Mouse (Mus musculus): ENCODE measurements around the gene Hist2h2ab. TPM values are rescaled to one million over a fixed set of nuclear protein-coding genes. Genes with fewer than 3 reads are reported as not detected.
"Not testable (repeated sequence)": the region's sequence is repeated elsewhere in the genome, so short reads cannot be mapped to it uniquely, and the experiment has no call there.

The Hist2h2ab gene
- polyA plus RNA-seq, 1 experiment: not detected

DNA sequence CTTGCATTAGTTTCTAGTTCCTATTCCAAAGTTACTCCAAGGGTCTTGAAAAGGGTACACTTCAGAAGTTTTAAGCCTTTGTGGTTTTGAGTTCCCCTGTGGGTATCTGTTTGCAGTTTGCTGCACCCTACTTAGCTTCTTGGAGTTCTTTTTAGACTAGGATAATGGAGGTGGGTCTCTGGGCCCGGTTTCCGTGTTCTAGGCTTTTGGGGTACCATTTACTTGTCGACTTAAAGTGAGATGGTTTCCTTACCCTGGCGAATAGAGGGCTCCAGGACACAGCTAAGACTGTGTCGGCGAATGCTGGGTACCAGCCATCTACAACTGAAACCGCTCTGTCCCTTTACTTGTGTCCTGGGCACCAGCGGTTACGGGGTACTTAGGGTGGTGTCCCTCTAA, 2.0 kb downstream of the Hist2h2ab start:
- H3K27ac ChIP-seq (replicated peaks; ENCODE audit: low read depth, low read length): peak overlapping the region; percentile 83
- peaks cover 6% of the 10 kb centered on the region for H3K4me1 ChIP-seq (ENCODE audit: control insufficient read depth, insufficient read depth, insufficient read length, low read length)
- peak overlapping the region; percentile 69 for H3K4me3 ChIP-seq (ENCODE audit: insufficient read depth, low read depth, low read length)

DNA sequence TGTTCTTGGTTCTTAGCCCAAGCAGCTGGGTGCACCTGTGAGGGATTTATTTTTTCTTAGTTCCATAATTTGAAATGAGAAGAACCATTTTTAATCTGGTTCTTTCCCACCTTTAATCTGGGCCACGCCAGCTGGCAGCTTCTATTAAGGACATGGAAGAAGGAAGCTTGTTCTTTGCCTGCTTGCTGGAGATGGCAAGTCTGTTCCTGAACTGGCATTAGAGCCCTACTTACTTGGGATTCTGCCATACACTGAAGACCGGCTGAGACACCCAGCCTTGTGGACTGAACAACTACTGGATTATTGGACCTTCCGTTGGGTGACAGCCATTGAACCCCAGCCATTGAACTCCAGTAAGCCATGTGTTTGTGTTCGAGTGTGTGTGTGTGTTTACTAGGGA, 3.1 kb downstream of the Hist2h2ab start:
- Histone ChIP-seq H3K27ac (replicated peaks; ENCODE audit: low read depth, low read length) (no peak overlapping the region), H3K4me1 (ENCODE audit: control insufficient read depth, insufficient read depth, insufficient read length, low read length) (peaks cover 6% of the 10 kb centered on the region), H3K4me3 (ENCODE audit: insufficient read depth, low read depth, low read length) (no peak overlapping the region)

DNA sequence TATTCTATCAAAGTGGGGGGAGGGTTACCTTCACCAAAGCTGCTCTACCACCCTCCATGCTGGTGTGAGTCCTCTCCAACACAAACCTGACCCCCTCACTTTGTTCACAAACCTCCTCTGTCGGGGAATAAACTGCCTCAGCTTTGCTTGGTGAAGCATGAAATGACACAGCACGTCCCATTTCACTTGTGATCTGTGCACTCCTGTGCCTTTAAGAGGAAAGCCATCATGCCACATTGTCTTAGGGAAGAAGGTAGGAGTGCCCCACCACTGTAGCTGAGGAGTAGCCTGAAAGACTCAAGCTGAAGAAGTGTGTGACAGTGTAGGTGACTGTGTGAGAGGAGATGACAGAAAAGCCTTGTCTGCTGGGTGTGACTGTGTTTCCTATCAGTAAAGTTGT, 5.8 kb downstream of the Hist2h2ab start:
- Histone ChIP-seq H3K4me3 (ENCODE audit: insufficient read depth, low read depth, low read length) (no peak overlapping the region), H3K4me1 (ENCODE audit: control insufficient read depth, insufficient read depth, insufficient read length, low read length) (peaks cover 6% of the 10 kb centered on the region), H3K27ac (replicated peaks; ENCODE audit: low read depth, low read length) (no peak overlapping the region)

DNA sequence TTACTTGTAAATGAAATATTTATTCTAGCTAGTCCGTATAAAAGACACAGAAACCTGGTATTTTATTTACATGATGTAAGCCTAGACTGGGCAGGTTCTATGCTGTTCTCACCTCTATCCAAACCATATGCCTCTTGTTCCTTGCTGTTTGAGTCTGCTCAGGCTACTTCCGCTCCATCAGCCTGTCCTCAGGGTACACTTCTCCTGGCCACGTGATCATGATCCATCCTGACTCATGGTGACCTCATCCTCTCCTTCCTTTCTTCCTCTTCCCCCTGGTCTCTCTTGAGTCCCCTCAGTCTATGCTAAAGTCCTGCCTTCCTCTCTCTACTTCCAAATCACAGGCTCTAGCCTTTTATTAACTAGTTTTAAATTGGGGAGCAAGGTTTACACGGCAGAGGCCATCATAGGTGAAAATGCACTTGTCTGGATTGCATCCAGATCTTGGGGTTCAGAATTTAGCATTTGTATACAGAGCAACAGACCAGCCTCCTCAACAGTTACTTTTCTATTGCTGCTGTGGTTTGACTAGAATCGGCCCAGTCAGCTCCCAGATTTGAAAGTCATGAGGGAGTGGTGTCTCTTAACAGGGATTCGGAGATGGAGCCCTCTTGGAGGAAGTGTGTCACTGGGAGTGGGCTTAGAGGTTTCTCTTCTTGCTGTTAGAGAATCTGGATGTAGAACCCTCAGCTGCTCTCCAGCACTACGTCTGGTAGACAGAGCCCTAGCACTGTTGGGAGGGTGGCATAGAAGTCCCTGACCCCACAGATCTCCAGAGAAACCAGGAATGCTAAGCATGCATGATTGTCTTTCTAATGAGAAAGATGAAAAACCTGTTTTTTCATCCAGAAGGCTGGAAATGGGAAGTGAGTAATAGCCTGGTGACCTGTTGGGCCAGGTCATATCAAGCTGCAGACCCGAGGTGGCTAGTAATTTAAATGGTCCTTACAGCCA, 7.3 kb downstream of the Hist2h2ab start:
- H3K4me1 ChIP-seq (ENCODE audit: control insufficient read depth, insufficient read depth, insufficient read length, low read length): peaks cover 2% of the 10 kb centered on the region; the same call in 1 of the 2 replicates
- H3K27ac ChIP-seq (replicated peaks; ENCODE audit: low read depth, low read length): peak overlapping the region; percentile 35; the same call in 1 of the 2 replicates
- no peak overlapping the region for H3K4me3 ChIP-seq (ENCODE audit: insufficient read depth, low read depth, low read length)

DNA sequence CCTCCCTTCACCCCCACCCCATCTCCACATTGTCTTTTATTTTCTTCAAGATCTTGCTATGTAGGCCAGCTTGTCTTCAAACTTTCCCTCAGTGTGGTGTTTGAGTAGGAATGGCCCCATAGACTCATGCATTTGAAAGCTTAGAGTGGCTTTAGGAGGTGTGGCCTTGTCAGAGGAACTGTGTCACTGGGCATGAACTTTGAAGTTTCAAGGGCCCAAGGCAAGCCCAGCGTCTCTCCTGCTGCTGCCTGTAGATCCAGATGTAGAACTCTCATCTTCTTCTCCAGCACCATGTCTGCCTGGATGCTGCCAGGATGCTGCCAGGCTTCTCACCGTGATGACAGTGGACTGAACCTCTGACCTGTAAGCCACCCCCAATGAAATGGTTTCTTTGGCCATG, 9.2 kb downstream of the Hist2h2ab start:
- Histone ChIP-seq H3K4me3 (ENCODE audit: insufficient read depth, low read depth, low read length) (no peak overlapping the region), H3K4me1 (ENCODE audit: control insufficient read depth, insufficient read depth, insufficient read length, low read length) (no peaks in the 10 kb centered on the region), H3K27ac (replicated peaks; ENCODE audit: low read depth, low read length) (no peak overlapping the region)

DNA sequence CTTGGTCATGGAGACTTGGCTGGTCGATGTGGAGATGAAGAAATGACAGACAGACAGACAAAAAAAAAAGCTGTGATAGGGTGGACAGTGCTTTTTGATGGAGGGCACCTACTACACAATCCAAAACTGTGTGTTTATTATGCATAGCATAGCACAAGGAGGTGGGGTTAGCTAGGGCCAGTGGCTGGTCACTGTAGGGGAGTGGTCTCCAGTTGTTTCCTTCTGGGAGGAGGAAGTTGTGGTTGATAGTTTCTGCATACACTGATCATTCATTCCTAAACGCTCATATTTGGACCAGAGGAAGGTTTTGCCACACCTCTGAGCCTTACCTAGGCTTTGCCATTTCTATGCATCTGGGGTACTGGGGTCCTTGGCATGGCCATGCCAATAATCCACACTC, 10.7 kb downstream of the Hist2h2ab start:
- Histone ChIP-seq H3K27ac (replicated peaks; ENCODE audit: low read depth, low read length) (no peak overlapping the region), H3K4me1 (ENCODE audit: control insufficient read depth, insufficient read depth, insufficient read length, low read length) (no peaks in the 10 kb centered on the region), H3K4me3 (ENCODE audit: insufficient read depth, low read depth, low read length) (no peak overlapping the region)

DNA sequence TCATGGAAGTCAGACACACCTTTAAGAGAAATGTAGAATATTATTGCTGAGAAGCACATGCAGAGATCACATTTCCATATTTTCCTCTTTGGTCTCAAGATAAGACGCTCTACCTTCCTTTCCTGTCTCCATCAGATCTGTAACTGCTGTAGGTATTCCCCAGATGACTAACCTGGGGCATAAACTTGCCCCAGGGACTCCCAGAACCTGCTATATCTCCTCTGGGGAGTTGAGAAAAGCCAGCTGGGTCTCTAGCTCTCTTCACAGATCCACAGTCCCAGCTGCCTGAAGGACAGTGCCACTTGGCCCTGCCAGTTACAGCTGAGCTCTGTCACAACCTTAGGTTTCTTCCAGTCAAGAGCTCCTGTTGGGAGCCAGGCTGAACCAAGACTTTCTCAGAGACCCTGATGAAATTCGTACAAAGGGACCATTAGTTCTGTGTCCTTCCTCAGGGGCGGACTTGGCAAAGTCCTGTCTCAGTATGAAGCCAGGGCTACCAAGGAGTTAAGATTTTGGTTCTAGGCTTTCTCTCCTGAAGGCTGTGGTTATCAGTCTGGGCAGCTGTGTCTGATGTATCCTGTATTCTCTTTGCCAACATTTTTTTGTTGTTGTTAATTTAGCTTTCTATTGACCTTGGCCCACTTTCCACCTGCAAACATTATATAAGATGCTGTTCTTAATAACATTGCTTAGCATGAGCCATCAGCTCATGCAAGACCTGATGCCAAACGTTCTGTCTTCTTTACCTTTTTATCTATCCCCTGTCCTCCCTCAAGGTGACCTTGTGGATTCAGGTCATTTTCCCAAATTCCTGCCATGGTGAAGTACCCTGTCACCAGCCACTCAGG, 11.5 kb downstream of the Hist2h2ab start:
- Histone ChIP-seq H3K27ac (replicated peaks; ENCODE audit: low read depth, low read length) (no peak overlapping the region), H3K4me3 (ENCODE audit: insufficient read depth, low read depth, low read length) (no peak overlapping the region), H3K4me1 (ENCODE audit: control insufficient read depth, insufficient read depth, insufficient read length, low read length) (no peaks in the 10 kb centered on the region)

DNA sequence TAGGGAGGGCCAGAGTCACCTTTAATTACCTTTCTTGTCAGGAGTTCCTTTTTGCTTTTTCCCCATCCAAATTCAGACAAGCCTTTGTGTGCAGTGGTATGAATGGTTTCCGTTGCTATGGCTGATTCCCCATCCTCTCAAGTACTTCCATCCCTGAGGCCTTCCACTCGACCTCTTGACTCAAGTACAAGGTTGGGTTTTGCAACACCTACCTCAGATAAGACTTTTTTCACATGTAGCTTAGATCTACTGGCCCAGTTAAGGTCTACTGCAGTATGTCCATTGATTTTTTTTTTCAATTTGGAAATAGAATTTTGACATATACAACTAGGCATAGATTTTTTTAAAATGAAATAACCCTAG, 12.1 kb downstream of the Hist2h2ab start:
- no peaks in the 10 kb centered on the region for H3K4me1 ChIP-seq (ENCODE audit: control insufficient read depth, insufficient read depth, insufficient read length, low read length)
- no peak overlapping the region for H3K4me3 ChIP-seq (ENCODE audit: insufficient read depth, low read depth, low read length)
- no peak overlapping the region for H3K27ac ChIP-seq (replicated peaks; ENCODE audit: low read depth, low read length)

DNA sequence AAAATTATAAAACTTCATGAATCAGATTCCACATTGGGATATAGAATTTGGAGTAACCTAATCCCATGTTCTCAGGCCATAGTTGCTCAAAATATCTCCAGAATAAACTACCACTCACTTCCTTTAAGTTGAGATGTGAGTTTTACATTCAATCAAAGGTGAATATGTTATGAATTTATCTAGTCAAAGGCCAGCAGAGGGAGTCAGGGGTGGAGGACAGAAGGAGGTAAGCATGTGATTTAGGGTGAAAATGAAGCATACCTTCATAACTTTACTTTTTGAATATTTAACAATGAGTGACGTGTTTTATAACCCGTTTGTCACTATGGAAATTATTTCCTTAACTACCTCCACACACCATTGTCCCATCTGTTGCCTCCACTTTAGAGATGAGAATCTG, 15.2 kb downstream of the Hist2h2ab start:
- Histone ChIP-seq H3K4me1 (ENCODE audit: control insufficient read depth, insufficient read depth, insufficient read length, low read length) (no peaks in the 10 kb centered on the region), H3K27ac (replicated peaks; ENCODE audit: low read depth, low read length) (no peak overlapping the region), H3K4me3 (ENCODE audit: insufficient read depth, low read depth, low read length) (no peak overlapping the region)

DNA sequence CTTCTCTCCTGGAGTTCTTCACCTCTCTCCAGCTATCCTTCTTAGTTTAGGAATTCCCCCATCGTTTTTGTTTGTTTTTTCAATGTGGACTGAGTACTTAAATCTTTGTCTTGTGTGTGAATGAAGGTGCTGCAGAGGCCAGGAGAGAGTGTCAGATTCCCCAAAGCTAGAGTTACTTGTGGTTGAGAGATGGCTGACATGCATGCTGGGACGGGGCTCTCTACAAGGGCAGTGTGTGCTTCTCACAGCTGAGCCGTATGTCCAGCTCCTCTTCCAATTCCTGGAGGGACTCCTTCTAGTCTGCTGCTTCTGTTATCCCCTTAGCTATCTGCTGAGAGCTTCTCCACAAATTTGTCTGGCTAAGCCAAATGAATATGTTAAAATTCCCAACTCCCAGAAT, 16.2 kb downstream of the Hist2h2ab start:
- Histone ChIP-seq H3K27ac (replicated peaks; ENCODE audit: low read depth, low read length) (no peak overlapping the region), H3K4me3 (ENCODE audit: insufficient read depth, low read depth, low read length) (no peak overlapping the region), H3K4me1 (ENCODE audit: control insufficient read depth, insufficient read depth, insufficient read length, low read length) (no peaks in the 10 kb centered on the region)

DNA sequence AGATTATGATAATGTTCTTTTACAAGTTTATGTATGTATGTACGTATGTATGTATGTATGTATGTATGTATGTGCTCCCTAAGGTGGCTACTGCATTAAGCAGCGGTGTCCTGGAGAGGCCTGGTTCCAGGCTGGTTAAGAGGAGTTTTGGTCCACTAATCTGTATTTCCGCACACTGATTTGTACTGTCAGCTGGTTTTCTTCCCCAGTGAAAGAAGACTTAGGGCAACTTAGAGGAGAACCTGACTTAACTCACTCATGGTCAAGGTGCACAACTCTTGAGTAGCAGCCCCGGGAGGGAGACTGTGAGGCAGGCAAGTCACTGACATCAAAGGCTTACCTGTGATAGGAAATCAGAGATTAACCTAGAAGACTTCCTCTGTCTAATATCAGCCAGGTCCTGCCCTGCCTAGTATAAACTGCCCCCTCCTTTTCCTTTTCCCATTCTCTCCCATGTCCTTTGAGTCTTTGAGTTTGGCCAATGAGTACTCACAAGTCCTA, 17.2 kb downstream of the Hist2h2ab start:
- no peak overlapping the region for H3K4me3 ChIP-seq (ENCODE audit: insufficient read depth, low read depth, low read length)
- no peaks in the 10 kb centered on the region for H3K4me1 ChIP-seq (ENCODE audit: control insufficient read depth, insufficient read depth, insufficient read length, low read length)
- H3K27ac ChIP-seq (replicated peaks; ENCODE audit: low read depth, low read length): no peak overlapping the region

DNA sequence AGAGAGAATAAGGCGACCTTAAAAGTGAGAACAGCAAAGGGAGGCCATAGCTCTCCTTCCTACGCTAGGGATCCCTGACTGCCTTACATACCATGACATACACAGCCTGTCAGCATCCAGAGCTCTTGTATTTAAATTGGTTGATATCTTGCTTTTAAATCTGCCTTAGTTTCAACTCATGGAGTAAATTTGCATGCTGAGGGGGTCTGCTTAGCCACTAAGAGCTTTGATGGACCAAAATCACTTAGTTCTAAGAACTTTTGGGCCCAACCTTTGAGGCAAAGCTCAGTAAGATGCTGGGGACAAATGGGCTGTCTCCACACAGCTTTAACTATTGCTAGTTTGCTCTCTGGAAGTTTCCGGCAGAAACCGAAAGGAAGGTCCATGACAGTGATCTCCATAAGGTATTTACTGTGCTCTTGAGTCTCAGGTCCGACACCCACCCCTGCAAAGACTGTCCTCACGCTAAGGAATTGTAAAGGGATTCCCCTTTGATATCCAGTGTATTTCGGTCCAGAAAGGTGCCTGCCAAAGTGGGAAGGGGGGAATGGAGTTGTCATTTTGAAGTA, 17.8 kb downstream of the Hist2h2ab start:
- no peaks in the 10 kb centered on the region for H3K4me1 ChIP-seq (ENCODE audit: control insufficient read depth, insufficient read depth, insufficient read length, low read length)
- H3K27ac ChIP-seq (replicated peaks; ENCODE audit: low read depth, low read length): no peak overlapping the region
- no peak overlapping the region for H3K4me3 ChIP-seq (ENCODE audit: insufficient read depth, low read depth, low read length)

DNA sequence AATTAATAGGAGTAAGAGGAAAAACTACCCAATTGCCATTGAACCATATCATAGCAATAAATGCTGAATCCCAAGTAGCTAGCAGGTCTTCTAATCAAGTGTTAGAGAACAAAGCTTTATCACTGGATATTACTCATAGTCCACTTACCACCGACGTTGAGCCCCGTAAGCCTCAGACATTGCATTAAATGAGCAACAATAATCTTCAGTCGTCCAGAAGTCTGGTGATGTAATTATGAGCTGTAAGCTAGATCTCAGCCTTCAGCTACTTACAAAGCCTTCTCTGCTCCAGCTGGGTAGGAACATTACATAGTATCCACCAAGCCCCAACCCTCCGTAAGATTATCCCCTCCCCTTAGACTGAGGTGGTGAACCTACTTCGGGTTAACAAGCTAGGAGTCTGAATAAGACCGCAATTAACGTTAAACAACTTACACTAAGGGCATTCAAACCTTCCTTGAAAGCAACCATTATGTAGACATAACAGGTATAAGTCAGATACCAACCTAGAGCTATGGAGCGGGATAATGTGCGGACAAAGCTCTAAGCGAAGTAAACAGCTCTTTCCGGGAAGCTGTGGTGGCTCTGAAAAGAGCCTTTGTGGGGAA, 18.3 kb downstream of the Hist2h2ab start:
- H3K27ac ChIP-seq (replicated peaks; ENCODE audit: low read depth, low read length): no peak overlapping the region

DNA sequence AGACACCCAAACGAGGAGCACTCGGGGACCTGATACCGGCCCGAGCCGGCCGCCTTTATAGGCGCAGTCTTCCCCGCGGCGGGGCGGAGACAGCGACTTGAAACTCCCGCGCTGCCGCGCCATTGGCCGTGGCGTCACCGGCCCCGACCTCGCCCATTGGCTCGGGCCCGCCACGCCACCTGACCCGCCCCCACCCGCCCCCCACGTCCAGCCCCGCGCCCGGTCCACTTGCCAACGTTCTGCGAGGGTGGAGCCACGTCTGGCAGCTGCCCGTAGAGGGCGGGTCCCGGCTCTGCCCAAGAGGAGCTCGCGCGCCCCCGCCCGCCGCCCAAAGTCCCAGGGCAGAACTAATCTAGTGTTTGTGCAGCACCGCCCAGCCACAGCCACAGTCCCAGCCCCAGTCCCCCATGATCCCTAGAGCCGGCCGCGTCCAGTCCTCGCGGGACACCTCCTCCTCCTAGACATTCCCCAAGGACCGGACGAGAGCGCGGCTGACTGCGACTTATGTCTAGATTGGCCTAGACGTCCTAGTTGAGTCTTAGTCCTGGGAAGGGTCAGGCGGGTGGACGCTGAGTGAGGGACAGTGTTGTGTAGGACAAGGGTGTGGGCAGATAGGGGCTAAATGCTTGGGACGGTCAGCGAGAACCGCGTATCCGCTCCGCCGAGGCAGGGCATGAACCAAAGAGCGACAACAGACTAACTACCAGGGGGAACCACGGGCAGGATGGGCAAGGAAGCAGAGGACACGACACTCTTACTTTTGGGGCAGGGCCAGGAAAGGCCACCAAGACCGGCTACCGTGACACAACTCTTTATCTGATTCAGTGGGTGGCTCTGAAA, 19.5 kb downstream of the Hist2h2ab start, which contains the start of gene Hist2h3c2:
Gene Hist2h3c2 (minus strand): TSS at position 174 of the 840 bp plus-strand sequence.
- not testable (repeated sequence) for H3K4me1 ChIP-seq (ENCODE audit: control insufficient read depth, insufficient read depth, insufficient read length, low read length)
- peak within 1 kb of the TSS; percentile 65 for H3K4me3 ChIP-seq (ENCODE audit: insufficient read depth, low read depth, low read length)
- peak within 1 kb of the TSS; percentile 75; the same call in 1 of the 2 replicates for H3K27ac ChIP-seq (replicated peaks; ENCODE audit: low read depth, low read length)

More for the DNA sequence above, 18.3 kb downstream of the Hist2h2ab start:
- Histone ChIP-seq H3K4me1 (ENCODE audit: control insufficient read depth, insufficient read depth, insufficient read length, low read length) (no peaks in the 10 kb centered on the region), H3K4me3 (ENCODE audit: insufficient read depth, low read depth, low read length) (no peak overlapping the region)
